Mouse (Mus musculus): ENCODE measurements at regions not wholly inside any gene's neighbourhood (a gene's known extent, or its start where the extent isn't known, plus 50 kb on each side); places are given as distances from the start of the nearest gene placed in this dataset.

GRCm38 (mm10) chr1:155472112-155472955, 55.1 kb upstream of the Xpr1 start:
- 66% methylated on average over 11 of the region's 11 CpGs for whole genome bisulfite sequencing
- Histone ChIP-seq H3K36me3 (ENCODE audit: control insufficient read depth, insufficient read depth, low read length) (no peaks in the 10 kb centered on the region), H3K4me2 (replicated peaks; ENCODE audit: low read depth, low read length, severe bottlenecking) (no peak overlapping the region), H3K27me3 (ENCODE audit: control insufficient read depth, insufficient read depth, low read length) (no peaks in the 10 kb centered on the region), H3K27ac (replicated peaks; ENCODE audit: low read depth, low read length) (no peak overlapping the region), H3K9ac (ENCODE audit: low read depth, low read length, severe bottlenecking) (no peak overlapping the region), H3K9me3 (ENCODE audit: control insufficient read depth, low read length) (no peaks in the 10 kb centered on the region), H3K4me1 (ENCODE audit: control insufficient read depth, insufficient read depth, low read length) (no peaks in the 10 kb centered on the region), H3K4me3 (replicated peaks; ENCODE audit: low read length) (no peak overlapping the region)
- ATAC-seq (ENCODE audit: low FRiP score, low read depth): no peak
- DNase-seq (ENCODE audit: low spot score): no peak
- TF ChIP-seq POLR2A (IDR thresholded peaks at IDR 0.05; ENCODE audit: borderline replicate concordance, extremely low read depth, insufficient read depth, insufficient read length): no peak

- H3K27ac ChIP-seq (replicated peaks; ENCODE audit: low read depth, low read length): no peak overlapping the region
- no peak for DNase-seq (ENCODE audit: low spot score)
- H3K4me3 ChIP-seq (replicated peaks; ENCODE audit: low read length): no peak overlapping the region
- H3K9ac ChIP-seq (ENCODE audit: low read depth, low read length, severe bottlenecking): no peak overlapping the region
- WGBS: 43% methylated on average over 5 of the region's 5 CpGs
- no peak for TF ChIP-seq POLR2A (IDR thresholded peaks at IDR 0.05; ENCODE audit: borderline replicate concordance, extremely low read depth, insufficient read depth, insufficient read length)
- ATAC-seq (ENCODE audit: low FRiP score, low read depth): no peak
- H3K36me3 ChIP-seq (ENCODE audit: control insufficient read depth, insufficient read depth, low read length): no peaks in the 10 kb centered on the region
- H3K4me2 ChIP-seq (replicated peaks; ENCODE audit: low read depth, low read length, severe bottlenecking): no peak overlapping the region
- no peaks in the 10 kb centered on the region for H3K9me3 ChIP-seq (ENCODE audit: control insufficient read depth, low read length)
- no peaks in the 10 kb centered on the region for H3K27me3 ChIP-seq (ENCODE audit: control insufficient read depth, insufficient read depth, low read length)
- no peaks in the 10 kb centered on the region for H3K4me1 ChIP-seq (ENCODE audit: control insufficient read depth, insufficient read depth, low read length)
Measured at GRCm38 (mm10) chr1:155472956-155473646, 55.9 kb upstream of the Xpr1 start.

- ATAC-seq (ENCODE audit: low FRiP score, low read depth): no peak
Measured at GRCm38 (mm10) chr1:155474973-155475372, 57.8 kb upstream of the Xpr1 start.

GRCm38 (mm10) chr1:155476237-155476636, 59.0 kb upstream of the Xpr1 start:
- no peak for ATAC-seq (ENCODE audit: low FRiP score, low read depth)
- H3K9ac ChIP-seq (ENCODE audit: low read depth, low read length, severe bottlenecking): no peak overlapping the region
- no peak overlapping the region for H3K27ac ChIP-seq (replicated peaks; ENCODE audit: low read depth, low read length)
- no peak for DNase-seq (ENCODE audit: low spot score)
- no peak overlapping the region for H3K4me3 ChIP-seq (replicated peaks; ENCODE audit: low read length)
- no peaks in the 10 kb centered on the region for H3K4me1 ChIP-seq (ENCODE audit: control insufficient read depth, insufficient read depth, low read length)
- no peak overlapping the region for H3K4me2 ChIP-seq (replicated peaks; ENCODE audit: low read depth, low read length, severe bottlenecking)
- no peaks in the 10 kb centered on the region for H3K27me3 ChIP-seq (ENCODE audit: control insufficient read depth, insufficient read depth, low read length)
- H3K9me3 ChIP-seq (ENCODE audit: control insufficient read depth, low read length): no peaks in the 10 kb centered on the region
- TF ChIP-seq POLR2A (IDR thresholded peaks at IDR 0.05; ENCODE audit: borderline replicate concordance, extremely low read depth, insufficient read depth, insufficient read length): no peak
- H3K36me3 ChIP-seq (ENCODE audit: control insufficient read depth, insufficient read depth, low read length): no peaks in the 10 kb centered on the region
- WGBS: 90% methylated on average over 3 of the region's 3 CpGs

More at GRCm38 (mm10) chr1:155474973-155475372, 57.8 kb upstream of the Xpr1 start:
- no peak for TF ChIP-seq POLR2A (IDR thresholded peaks at IDR 0.05; ENCODE audit: borderline replicate concordance, extremely low read depth, insufficient read depth, insufficient read length)
- no peak overlapping the region for H3K4me3 ChIP-seq (replicated peaks; ENCODE audit: low read length)
- DNase-seq (ENCODE audit: low spot score): no peak
- WGBS: 51% methylated on average over 2 of the region's 2 CpGs
- H3K36me3 ChIP-seq (ENCODE audit: control insufficient read depth, insufficient read depth, low read length): no peaks in the 10 kb centered on the region
- H3K9me3 ChIP-seq (ENCODE audit: control insufficient read depth, low read length): no peaks in the 10 kb centered on the region
- no peak overlapping the region for H3K9ac ChIP-seq (ENCODE audit: low read depth, low read length, severe bottlenecking)
- H3K27me3 ChIP-seq (ENCODE audit: control insufficient read depth, insufficient read depth, low read length): no peaks in the 10 kb centered on the region
- no peak overlapping the region for H3K27ac ChIP-seq (replicated peaks; ENCODE audit: low read depth, low read length)
- no peak overlapping the region for H3K4me2 ChIP-seq (replicated peaks; ENCODE audit: low read depth, low read length, severe bottlenecking)
- H3K4me1 ChIP-seq (ENCODE audit: control insufficient read depth, insufficient read depth, low read length): no peaks in the 10 kb centered on the region

- ATAC-seq (ENCODE audit: low FRiP score, low read depth) (no peak), DNase-seq (ENCODE audit: low spot score) (no peak)
- peaks cover 23% of the 10 kb centered on the region for H3K4me1 ChIP-seq (ENCODE audit: control insufficient read depth, insufficient read depth, low read length)
- no peak for TF ChIP-seq POLR2A (IDR thresholded peaks at IDR 0.05; ENCODE audit: borderline replicate concordance, extremely low read depth, insufficient read depth, insufficient read length)
- no peak overlapping the region for H3K4me2 ChIP-seq (replicated peaks; ENCODE audit: low read depth, low read length, severe bottlenecking)
- no peaks in the 10 kb centered on the region for H3K9me3 ChIP-seq (ENCODE audit: control insufficient read depth, low read length)
- no peak overlapping the region for H3K9ac ChIP-seq (ENCODE audit: low read depth, low read length, severe bottlenecking)
- no peak overlapping the region for H3K27ac ChIP-seq (replicated peaks; ENCODE audit: low read depth, low read length)
- 14% methylated on average over 9 of the region's 9 CpGs for WGBS
- no peak overlapping the region for H3K4me3 ChIP-seq (replicated peaks; ENCODE audit: low read length)
- H3K36me3 ChIP-seq (ENCODE audit: control insufficient read depth, insufficient read depth, low read length): no peaks in the 10 kb centered on the region
- no peaks in the 10 kb centered on the region for H3K27me3 ChIP-seq (ENCODE audit: control insufficient read depth, insufficient read depth, low read length)
Measured at GRCm38 (mm10) chr1:155482148-155482547, 64.9 kb upstream of the Xpr1 start.

Measured in limb, embryonic 14.5 days (tissue).